Mouse (Mus musculus): ENCODE measurements around the gene Gm21425. TPM values are rescaled to one million over a fixed set of nuclear protein-coding genes. Genes with fewer than 3 reads are reported as not detected.

Gene Gm21425
- polyA plus RNA-seq (2012; rRNA removed), result not detected in 2 replicates

GRCm38 (mm10) chrY:13161668-13162067 lies at the start of gene Gm21425:
Gene Gm21425 (plus strand): TSS chrY:13161968.

GRCm38 (mm10) chrY:13133392-13133791 lies 28.4 kb upstream of the Gm21425 start, which contains the start of gene Gm21891:
Gene Gm21891 (minus strand): TSS chrY:13133492.

Other genes with a start within 250 kb of the Gm21425 start
- not detected in 2 replicates for gene Gm20807, start 119.1 kb upstream of the Gm21425 start, polyA plus RNA-seq (2012; rRNA removed)
- gene Gm21891, start 28.5 kb upstream of the Gm21425 start, polyA plus RNA-seq (2012; rRNA removed), result not detected in 2 replicates
- not detected in 2 replicates for gene Gm21828, start 62.0 kb downstream of the Gm21425 start, polyA plus RNA-seq (2012; rRNA removed)
- gene Gm21440, start 90.4 kb downstream of the Gm21425 start, polyA plus RNA-seq (2012; rRNA removed), result not detected in 2 replicates
- not detected in 2 replicates for gene Gm21454, start 90.5 kb downstream of the Gm21425 start, polyA plus RNA-seq (2012; rRNA removed)
- not detected in 2 replicates for gene Gm21725, start 187.1 kb downstream of the Gm21425 start, polyA plus RNA-seq (2012; rRNA removed)